Mouse (Mus musculus): Measurements from ENCODE around the gene Cnnm4. TPM values are rescaled to one million over a fixed set of nuclear protein-coding genes. Genes with fewer than 3 reads are reported as not detected.
A peak's percentile ranks its signal among the peaks of the same experiment; 100 is the strongest.
"Not testable (repeated sequence)": the region's sequence is repeated elsewhere in the genome, so short reads cannot be mapped to it uniquely, and the experiment has no call there.

Gene Cnnm4
- total RNA-seq, 1 experiment from 2014 or later = 4.8 TPM

- peak; percentile 31 for DNase-seq
These were observed 42.3 kb downstream of the Cnnm4 start for GRCm38 (mm10) chr1:36513718-36514117.

GRCm38 (mm10) chr1:36518259-36518658 lies 46.8 kb downstream of the Cnnm4 start:
- no peak for DNase-seq

GRCm38 (mm10) chr1:36519626-36520025 lies 48.2 kb downstream of the Cnnm4 start:
- no peak for DNase-seq

- DNase-seq = no peak
These were observed 50.8 kb downstream of the Cnnm4 start for GRCm38 (mm10) chr1:36522210-36522609.

GRCm38 (mm10) chr1:36523332-36524013 lies 52.1 kb downstream of the Cnnm4 start:
- DNase-seq = no peak

- no peak for DNase-seq
These were observed 52.6 kb downstream of the Cnnm4 start for GRCm38 (mm10) chr1:36524058-36524457.

GRCm38 (mm10) chr1:36525774-36526173 lies 54.4 kb downstream of the Cnnm4 start:
- no peak for DNase-seq

GRCm38 (mm10) chr1:36526903-36527302 lies 55.5 kb downstream of the Cnnm4 start:
- no peak for DNase-seq

- no peak for DNase-seq
These were observed 56.9 kb downstream of the Cnnm4 start for GRCm38 (mm10) chr1:36528351-36528750.

GRCm38 (mm10) chr1:36529274-36529673 lies 57.9 kb downstream of the Cnnm4 start:
- no peak for DNase-seq

- no peak for DNase-seq
These were observed 58.5 kb downstream of the Cnnm4 start for GRCm38 (mm10) chr1:36529875-36530274.

- DNase-seq = no peak
These were observed 59.1 kb downstream of the Cnnm4 start for GRCm38 (mm10) chr1:36530485-36530884.

- no peak for DNase-seq
These were observed 59.5 kb downstream of the Cnnm4 start for GRCm38 (mm10) chr1:36530962-36531361.

- no peak for DNase-seq
These were observed 60.0 kb downstream of the Cnnm4 start for GRCm38 (mm10) chr1:36531461-36531860.

- DNase-seq = no peak
These were observed 62.1 kb downstream of the Cnnm4 start for GRCm38 (mm10) chr1:36533546-36533945.

GRCm38 (mm10) chr1:36534595-36535058 lies 63.2 kb downstream of the Cnnm4 start:
- DNase-seq = no peak

- DNase-seq = peak; percentile 66
These were observed 64.3 kb downstream of the Cnnm4 start for GRCm38 (mm10) chr1:36535477-36536396.

- no peak for DNase-seq
These were observed 64.9 kb downstream of the Cnnm4 start for GRCm38 (mm10) chr1:36536397-36536728.

GRCm38 (mm10) chr1:36536783-36537182 lies 65.4 kb downstream of the Cnnm4 start, which contains the start of gene Ankrd23:
Gene Ankrd23, minus strand, starts transcription at chr1:36536883.
- not testable (repeated sequence) for DNase-seq

GRCm38 (mm10) chr1:36538727-36539126 lies 67.3 kb downstream of the Cnnm4 start:
- DNase-seq = no peak

- peak; percentile 88 for DNase-seq
These were observed 67.8 kb downstream of the Cnnm4 start, which contains the start of gene Gm42417 for GRCm38 (mm10) chr1:36539186-36539585. Gene Gm42417, minus strand, starts transcription at chr1:36539429.

- DNase-seq = no peak
These were observed 68.7 kb downstream of the Cnnm4 start for GRCm38 (mm10) chr1:36540132-36540531.

- DNase-seq = no peak
These were observed 69.4 kb downstream of the Cnnm4 start for GRCm38 (mm10) chr1:36540807-36541206.
